ENCODE assay signal across 10 mouse cellular contexts in genomic region chr6:140667289-140667906, GRCm38 (mm10). TPM values are rescaled to one million over a fixed set of nuclear protein-coding genes. Genes with fewer than 3 reads are reported as not detected.
DNase-seq lines count a peak whose midpoint lies in the region; ATAC-seq and TF ChIP-seq lines count a peak whose summit lies in the region.
"Had no signal": no experiment of that assay in that cellular context is flagged by ENCODE, and none has a peak within 500 bp of the region (broad histone marks: within the 10 kb centered on the region; RNA-seq: fewer than 3 reads in every experiment).

No protein-coding gene starts in this region.

- no peaks in the 10 kb centered on the region for H3K36me3 ChIP-seq in heart, embryonic 12.5 days
- H3K36me3 ChIP-seq in midbrain, embryonic 12.5 days, result no peaks in the 10 kb centered on the region
- no peaks in the 10 kb centered on the region for H3K36me3 ChIP-seq in midbrain, postnatal 0 days (ENCODE audit: insufficient read depth, low read length)
- no peaks in the 10 kb centered on the region for H3K36me3 ChIP-seq in forebrain, postnatal 0 days (ENCODE audit: insufficient read depth)
- no peaks in the 10 kb centered on the region for H3K36me3 ChIP-seq in stomach, embryonic 15.5 days
- H3K36me3 ChIP-seq: liver, embryonic 15.5 days had no signal

- ATAC-seq in heart, embryonic 12.5 days (ENCODE audit: insufficient number of reproducible peaks, low FRiP score), result no peak
- ATAC-seq in midbrain, embryonic 12.5 days (ENCODE audit: low FRiP score, low read depth), result peak; percentile 57
- no peak for ATAC-seq in midbrain, postnatal 0 days (ENCODE audit: low FRiP score)
- peak; percentile 38; the same call in 1 of the 2 replicates for ATAC-seq in forebrain, postnatal 0 days
- 0 out of 2 replicates have a peak, but pooled peaks have one; percentile 15 for ATAC-seq in stomach, embryonic 15.5 days (ENCODE audit: insufficient read depth, low FRiP score, low read depth)

- H3K4me3 ChIP-seq in heart, embryonic 12.5 days, result no peak overlapping the region
- H3K4me3 ChIP-seq in midbrain, embryonic 12.5 days, result no peak overlapping the region
- H3K4me3 ChIP-seq in midbrain, postnatal 0 days (ENCODE audit: low read depth, low read length), result no peak overlapping the region
- H3K4me3 ChIP-seq in forebrain, postnatal 0 days (ENCODE audit: low read depth, low read length), result no peak overlapping the region
- no peak overlapping the region for H3K4me3 ChIP-seq in stomach, embryonic 15.5 days (replicated peaks)
- no peak overlapping the region for H3K4me3 ChIP-seq in left cerebral cortex, adult 2 months
- H3K4me3 ChIP-seq: liver, embryonic 15.5 days had no signal

- peak overlapping the region; percentile 82; the same call in 1 of the 2 replicates for H3K27ac ChIP-seq in heart, embryonic 12.5 days (ENCODE audit: poor library complexity, severe bottlenecking)
- no peak overlapping the region for H3K27ac ChIP-seq in midbrain, embryonic 12.5 days (replicated peaks)
- H3K27ac ChIP-seq in midbrain, postnatal 0 days (ENCODE audit: low read depth, low read length), result no peak overlapping the region
- no peak overlapping the region for H3K27ac ChIP-seq in forebrain, postnatal 0 days (ENCODE audit: low read depth, low read length)
- no peak overlapping the region for H3K27ac ChIP-seq in stomach, embryonic 15.5 days
- H3K27ac ChIP-seq in left cerebral cortex, adult 2 months, result no peak overlapping the region
- H3K27ac ChIP-seq: liver, embryonic 15.5 days had no signal

- no peak overlapping the region for H3K9ac ChIP-seq in heart, embryonic 12.5 days
- H3K9ac ChIP-seq in midbrain, embryonic 12.5 days (replicated peaks), result no peak overlapping the region
- no peak overlapping the region for H3K9ac ChIP-seq in midbrain, postnatal 0 days (replicated peaks; ENCODE audit: low read length, poor library complexity, severe bottlenecking)
- H3K9ac ChIP-seq in forebrain, postnatal 0 days, result no peak overlapping the region
- no peak overlapping the region for H3K9ac ChIP-seq in stomach, embryonic 15.5 days
- H3K9ac ChIP-seq: liver, embryonic 15.5 days had no signal

- no peak for DNase-seq in heart, adult 8-10 months (ENCODE audit: low spot score)
- no peak for DNase-seq in midbrain, postnatal 0 days (ENCODE audit: low spot score)
- DNase-seq in forebrain, postnatal 0 days, result no peak
- DNase-seq in layer of hippocampus, postnatal 36 days, result no peak
- DNase-seq in left cerebral cortex, adult 2 months (ENCODE audit: extremely low spot score in 1 of 2, low spot score in 2 of 2), result no peak
- DNase-seq: right cerebral cortex, postnatal 25 days had no signal

- no peak for TF ChIP-seq CTCF in midbrain, postnatal 0 days (IDR thresholded peaks at IDR 0.05)
- no peak for TF ChIP-seq CTCF in forebrain, postnatal 0 days (IDR thresholded peaks at IDR 0.05; ENCODE audit: low read depth)
- no peak for TF ChIP-seq CTCF in left cerebral cortex, adult 2 months (IDR thresholded peaks at IDR 0.05)

- intact Hi-C loops in left cerebral cortex, adult 2 months (cut with DNase I), result no loop called here

- peak overlapping the region; percentile 43 for H3K4me2 ChIP-seq in heart, embryonic 12.5 days
- no peak overlapping the region for H3K4me2 ChIP-seq in midbrain, embryonic 12.5 days (replicated peaks)
- no peak overlapping the region for H3K4me2 ChIP-seq in midbrain, postnatal 0 days (ENCODE audit: low read depth, low read length, poor library complexity, severe bottlenecking)
- no peak overlapping the region for H3K4me2 ChIP-seq in forebrain, postnatal 0 days (ENCODE audit: low read depth)
- no peak overlapping the region for H3K4me2 ChIP-seq in stomach, embryonic 15.5 days
- H3K4me2 ChIP-seq: liver, embryonic 15.5 days had no signal

- 65% methylated on average over 8 of the region's 8 CpGs for WGBS in heart, embryonic 12.5 days
- WGBS in midbrain, embryonic 12.5 days, result 89% methylated on average over 8 of the region's 8 CpGs
- WGBS in midbrain, postnatal 0 days, result 78% methylated on average over 8 of the region's 8 CpGs
- 71% methylated on average over 8 of the region's 8 CpGs for WGBS in forebrain, postnatal 0 days
- 76% methylated on average over 8 of the region's 8 CpGs for WGBS in stomach, embryonic 15.5 days

- H3K4me1 ChIP-seq in heart, embryonic 12.5 days (replicated peaks), result peaks cover 31% of the 10 kb centered on the region
- H3K4me1 ChIP-seq in midbrain, embryonic 12.5 days, result peaks cover 4% of the 10 kb centered on the region; the same call in 1 of the 2 replicates
- H3K4me1 ChIP-seq in midbrain, postnatal 0 days (ENCODE audit: insufficient read depth, low read length), result peaks cover 3% of the 10 kb centered on the region; the same call in 1 of the 2 replicates
- 0 out of 2 replicates have a peak, but pooled peaks cover 4% of the 10 kb centered on the region for H3K4me1 ChIP-seq in forebrain, postnatal 0 days (ENCODE audit: insufficient read depth)
- no peaks in the 10 kb centered on the region for H3K4me1 ChIP-seq in stomach, embryonic 15.5 days
- H3K4me1 ChIP-seq: liver, embryonic 15.5 days had no signal

- peaks cover 9% of the 10 kb centered on the region for H3K9me3 ChIP-seq in heart, embryonic 12.5 days (replicated peaks)
- no peaks in the 10 kb centered on the region for H3K9me3 ChIP-seq in midbrain, embryonic 12.5 days
- no peaks in the 10 kb centered on the region for H3K9me3 ChIP-seq in midbrain, postnatal 0 days (ENCODE audit: low read length)
- no peaks in the 10 kb centered on the region for H3K9me3 ChIP-seq in forebrain, postnatal 0 days (ENCODE audit: low read length)
- H3K9me3 ChIP-seq in stomach, embryonic 15.5 days, result no peaks in the 10 kb centered on the region
- H3K9me3 ChIP-seq: liver, embryonic 15.5 days had no signal

- no peaks in the 10 kb centered on the region for H3K27me3 ChIP-seq in heart, embryonic 12.5 days (replicated peaks)
- no peaks in the 10 kb centered on the region for H3K27me3 ChIP-seq in midbrain, embryonic 12.5 days
- no peaks in the 10 kb centered on the region for H3K27me3 ChIP-seq in midbrain, postnatal 0 days (ENCODE audit: insufficient read depth, low read length)
- H3K27me3 ChIP-seq in forebrain, postnatal 0 days (ENCODE audit: insufficient read depth, low read length), result no peaks in the 10 kb centered on the region
- no peaks in the 10 kb centered on the region for H3K27me3 ChIP-seq in stomach, embryonic 15.5 days (replicated peaks)
- H3K27me3 ChIP-seq: liver, embryonic 15.5 days had no signal

RNA-seq across cellular contexts. Expression of gene Aebp2, which starts 44.9 kb away (rescaled TPM):
- polyA plus RNA-seq in heart, embryonic 12.5 days (2016; fragmentation: Nextera tagmentation; extraction: Ambion mirVana), result 10.8 and 12.8 TPM in 2 replicates
- 10 to 100 TPM; 32.8 to 40.1 (median 34.9) TPM for total RNA-seq in heart, adult 8-10 months (2022)
- 24.8 and 27.1 TPM in 2 replicates for polyA plus RNA-seq in midbrain, embryonic 12.5 days (2016; fragmentation: Nextera tagmentation; extraction: Ambion mirVana)
- total RNA-seq in midbrain, postnatal 0 days (2014; rRNA removed), result 31.5 and 38.5 TPM in 2 replicates
- polyA plus RNA-seq in midbrain, postnatal 0 days (2015; fragmentation: Nextera tagmentation; extraction: Ambion mirVana), result 3.9 and 5.3 TPM in 2 replicates
- total RNA-seq in forebrain, postnatal 0 days (2014; rRNA removed), result 19.5 and 34.6 TPM in 2 replicates
- polyA plus RNA-seq in forebrain, postnatal 0 days (2015; fragmentation: Nextera tagmentation; extraction: Ambion mirVana), result 2.8 and 4.0 TPM in 2 replicates
- polyA plus RNA-seq in stomach, embryonic 15.5 days (2015; fragmentation: Nextera tagmentation; extraction: Ambion mirVana), result 11.5 and 12.6 TPM in 2 replicates
- total RNA-seq in layer of hippocampus, postnatal 36 days (2021), result 10 to 100 TPM; 61.0 to 63.3 TPM
- total RNA-seq in left cerebral cortex, adult 2 months (2021), result 10 to 100 TPM; 67.1 to 67.2 TPM

Comparison
In these comparisons a context has a peak if more than half of its experiments do, and no peak if none do; other contexts are left out.
1. ATAC-seq: peak in midbrain, embryonic 12.5 days (single experiment), forebrain, postnatal 0 days (single experiment) and stomach, embryonic 15.5 days (single experiment); none in heart, embryonic 12.5 days (single experiment) and midbrain, postnatal 0 days (single experiment).